Mouse (Mus musculus) G1E (cell line): Measurements from ENCODE around the gene Trappc10. TPM values are rescaled to one million over a fixed set of nuclear protein-coding genes. Genes with fewer than 3 reads are reported as not detected.

Experiments used
- ATAC-seq: 2 replicates; pipeline ENCODE4 v1.8.0; 2016; ENCODE audit warnings: mild to moderate bottlenecking; ENCODE audit not compliant: insufficient number of reproducible peaks, poor library complexity, low FRiP score, severe bottlenecking; ENCODE audit errors: extremely low read depth
- DNase-seq: peaks from one replicate; pipeline ENCODE4 v3.0.0; 2012; ENCODE audit warnings: low spot score
- H3K27me3 ChIP-seq: 2 replicates; pipeline ENCODE4 v1.6.1; 2012; ENCODE audit warnings: mild to moderate bottlenecking, low read length, inconsistent platforms; ENCODE audit not compliant: insufficient read depth
- H3K36me3 ChIP-seq: replicated peaks from 2 replicates; pipeline ENCODE3; 2012; ENCODE audit warnings: mild to moderate bottlenecking, inconsistent platforms
- H3K4me1 ChIP-seq: 2 replicates; pipeline ENCODE4 v1.6.1; 2012; ENCODE audit warnings: low read depth, low read length, inconsistent platforms, mixed read lengths; ENCODE audit not compliant: insufficient read depth
- H3K4me3 ChIP-seq: 2 replicates; pipeline ENCODE4 v1.5.1; 2012; ENCODE audit warnings: low read depth, mild to moderate bottlenecking, inconsistent platforms, low read length, moderate library complexity, mixed read lengths
- H3K9me3 ChIP-seq: replicated peaks from 2 replicates; pipeline ENCODE4 v1.6.1; 2012; ENCODE audit warnings: inconsistent platforms
- CTCF ChIP-seq: IDR thresholded peaks from 2 replicates; pipeline ENCODE4 v1.5.1; 2012; ENCODE audit warnings: low read depth, low read length, inconsistent platforms, mixed read lengths
- GATA1 ChIP-seq: IDR thresholded peaks from 2 replicates; pipeline ENCODE4 v1.6.1; 2012; ENCODE audit warnings: borderline replicate concordance, low read length, inconsistent platforms, mixed read lengths
- GATA2 ChIP-seq: IDR thresholded peaks from 2 replicates; pipeline ENCODE4 v1.6.1; 2012; ENCODE audit warnings: low read depth, low read length, inconsistent platforms, borderline replicate concordance
- POLR2AphosphoS5 ChIP-seq: IDR thresholded peaks from 2 replicates; pipeline ENCODE4 v1.6.1; 2012; ENCODE audit warnings: low read depth, low read length, inconsistent platforms; ENCODE audit not compliant: insufficient replicate concordance
- TAL1 ChIP-seq: conservative IDR thresholded peaks from 2 replicates; pipeline ENCODE4 v1.6.1; 2012; ENCODE audit warnings: low read depth, low read length, inconsistent platforms, mixed read lengths
- polyA plus RNA-seq: library from polyadenylated mRNA; stranded (reverse); fragments of >175 nt; gene quantifications from 2 replicates; pipeline ENCODE4 v1.2.3, GENCODE M21; 2012
- total RNA-seq, 2 experiments: library from RNA; stranded (forward) in 1 of 2; stranded (reverse) in 1 of 2; fragments of 200-1000 nt in 1 of 2; fragments of >200 nt in 1 of 2; fragmentation: Nextera tagmentation in 1 of 2; gene quantifications; 2 replicates each; pipeline ENCODE4 v1.2.3; 2014 to 2017

The Trappc10 gene
- total and polyA plus RNA-seq, 3 experiments, result 30.2 to 93.6 (median 54.7) TPM

GRCm38 (mm10) chr10:78138812-78139523 lies 105.5 kb downstream of the Trappc10 start:
- no peak for ATAC-seq
- Histone ChIP-seq H3K4me1 (no peaks in the 10 kb centered on the region), H3K36me3 (no peaks in the 10 kb centered on the region), H3K4me3 (no peak overlapping the region), H3K9me3 (no peaks in the 10 kb centered on the region), H3K27me3 (peaks cover 7% of the 10 kb centered on the region)
- TF ChIP-seq GATA2, result no peak
- no peak for TF ChIP-seq POLR2AphosphoS5
- TF ChIP-seq TAL1, result no peak
- TF ChIP-seq GATA1, result no peak
- no peak for TF ChIP-seq CTCF
- no peak for DNase-seq

GRCm38 (mm10) chr10:78137191-78137590 lies 107.2 kb downstream of the Trappc10 start:
- TF ChIP-seq GATA2 (no peak), CTCF (no peak), TAL1 (no peak), POLR2AphosphoS5 (no peak), GATA1 (no peak)
- no peak for ATAC-seq
- no peaks in the 10 kb centered on the region for H3K4me1 ChIP-seq
- H3K27me3 ChIP-seq, result peaks cover 6% of the 10 kb centered on the region
- H3K36me3 ChIP-seq, result no peaks in the 10 kb centered on the region
- H3K4me3 ChIP-seq, result no peak overlapping the region
- H3K9me3 ChIP-seq, result no peaks in the 10 kb centered on the region
- no peak for DNase-seq

Other genes starting within 250 kb of the Trappc10 start
- gene Pfkl, start 234.6 kb downstream of the Trappc10 start, total RNA-seq (2014; fragmentation: Nextera tagmentation), result 38.5 and 48.7 TPM in 2 replicates
- 89.1 and 92.7 TPM in 2 replicates for gene Pfkl, start 234.6 kb downstream of the Trappc10 start, total RNA-seq (2017)
- 182 and 214 TPM in 2 replicates for gene Pfkl, start 234.6 kb downstream of the Trappc10 start, polyA plus RNA-seq
- not detected in 2 replicates for gene Dnmt3l, start 202.7 kb downstream of the Trappc10 start, total RNA-seq (2014; fragmentation: Nextera tagmentation)
- gene Dnmt3l, start 202.7 kb downstream of the Trappc10 start, total RNA-seq (2017), result 0.16 TPM in 1 of 2 replicates, not detected in the other
- not detected in 2 replicates for gene Dnmt3l, start 202.7 kb downstream of the Trappc10 start, polyA plus RNA-seq
- not detected in 2 replicates for gene Aire, start 201.0 kb downstream of the Trappc10 start, total RNA-seq (2014; fragmentation: Nextera tagmentation)
- gene Aire, start 201.0 kb downstream of the Trappc10 start, total RNA-seq (2017), result not detected in 2 replicates
- 0.10 and 0.17 TPM in 2 replicates for gene Aire, start 201.0 kb downstream of the Trappc10 start, polyA plus RNA-seq
- not detected in 2 replicates for gene Icosl, start 175.3 kb downstream of the Trappc10 start, total RNA-seq (2014; fragmentation: Nextera tagmentation)
- 0.12 and 0.22 TPM in 2 replicates for gene Icosl, start 175.3 kb downstream of the Trappc10 start, total RNA-seq (2017)
- gene Icosl, start 175.3 kb downstream of the Trappc10 start, polyA plus RNA-seq, result not detected in 2 replicates
- 26.9 and 36.3 TPM in 2 replicates for gene D10Jhu81e, start 74.9 kb downstream of the Trappc10 start, total RNA-seq (2014; fragmentation: Nextera tagmentation)
- 106 and 128 TPM in 2 replicates for gene D10Jhu81e, start 74.9 kb downstream of the Trappc10 start, total RNA-seq (2017)
- gene D10Jhu81e, start 74.9 kb downstream of the Trappc10 start, polyA plus RNA-seq, result 88.4 and 100 TPM in 2 replicates
- 8.7 and 11.0 TPM in 2 replicates for gene Pwp2, start 59.5 kb downstream of the Trappc10 start, total RNA-seq (2014; fragmentation: Nextera tagmentation)
- gene Pwp2, start 59.5 kb downstream of the Trappc10 start, total RNA-seq (2017), result 23.4 and 26.3 TPM in 2 replicates
- gene Pwp2, start 59.5 kb downstream of the Trappc10 start, polyA plus RNA-seq, result 15.8 and 18.8 TPM in 2 replicates
- 1.2 and 2.3 TPM in 2 replicates for gene Agpat3, start 107.8 kb upstream of the Trappc10 start, total RNA-seq (2014; fragmentation: Nextera tagmentation)
- 1.9 and 2.3 TPM in 2 replicates for gene Agpat3, start 107.8 kb upstream of the Trappc10 start, total RNA-seq (2017)
- gene Agpat3, start 107.8 kb upstream of the Trappc10 start, polyA plus RNA-seq, result 2.9 and 3.0 TPM in 2 replicates
- 172 and 189 TPM in 2 replicates for gene Rrp1, start 168.4 kb upstream of the Trappc10 start, total RNA-seq (2014; fragmentation: Nextera tagmentation)
- 423 and 464 TPM in 2 replicates for gene Rrp1, start 168.4 kb upstream of the Trappc10 start, total RNA-seq (2017)
- 372 and 420 TPM in 2 replicates for gene Rrp1, start 168.4 kb upstream of the Trappc10 start, polyA plus RNA-seq
- 33.7 and 47.1 TPM in 2 replicates for gene Cstb, start 181.0 kb upstream of the Trappc10 start, total RNA-seq (2014; fragmentation: Nextera tagmentation)
- gene Cstb, start 181.0 kb upstream of the Trappc10 start, total RNA-seq (2017), result 251 and 260 TPM in 2 replicates
- gene Cstb, start 181.0 kb upstream of the Trappc10 start, polyA plus RNA-seq, result 20.0 and 40.3 TPM in 2 replicates
- gene Pdxk, start 220.3 kb upstream of the Trappc10 start, total RNA-seq (2014; fragmentation: Nextera tagmentation), result 33.6 and 36.2 TPM in 2 replicates
- 44.6 and 47.1 TPM in 2 replicates for gene Pdxk, start 220.3 kb upstream of the Trappc10 start, total RNA-seq (2017)
- 20.8 and 23.0 TPM in 2 replicates for gene Pdxk, start 220.3 kb upstream of the Trappc10 start, polyA plus RNA-seq